Mouse (Mus musculus) layer of hippocampus, adult 9-10 months (tissue): Measurements from ENCODE around the gene Dcun1d4.
"Not testable (repeated sequence)": the region's sequence is repeated elsewhere in the genome, so short reads cannot be mapped to it uniquely, and the experiment has no call there.

Source experiments
- DNase-seq: peaks from one replicate; pipeline ENCODE4 v3.0.0; 2022; ENCODE audit warnings: low spot score

The Dcun1d4 gene

DNA sequence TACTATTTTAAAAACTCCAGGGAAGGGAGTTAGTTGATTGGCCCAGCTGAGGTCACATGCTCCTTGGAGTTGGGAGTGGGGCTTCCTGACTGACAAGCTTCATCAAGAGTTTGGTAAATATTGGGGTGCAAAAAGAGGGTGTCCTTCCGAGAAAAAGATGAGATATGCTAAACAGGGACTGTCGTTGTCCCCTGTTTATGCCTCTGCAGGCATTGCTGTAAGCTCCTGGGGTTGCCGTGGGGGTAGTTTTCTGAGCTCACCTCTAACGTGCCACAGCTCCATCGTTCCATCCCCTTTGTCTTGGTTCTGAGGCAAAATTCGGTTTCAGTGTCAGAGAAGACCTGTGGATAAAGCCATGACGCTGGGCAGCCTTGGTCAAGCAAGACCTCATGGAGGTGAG, at the start of gene Dcun1d4:
Dcun1d4 (plus strand) TSS at position 301 of the 400 bp plus-strand sequence.
- no peak for DNase-seq

DNA sequence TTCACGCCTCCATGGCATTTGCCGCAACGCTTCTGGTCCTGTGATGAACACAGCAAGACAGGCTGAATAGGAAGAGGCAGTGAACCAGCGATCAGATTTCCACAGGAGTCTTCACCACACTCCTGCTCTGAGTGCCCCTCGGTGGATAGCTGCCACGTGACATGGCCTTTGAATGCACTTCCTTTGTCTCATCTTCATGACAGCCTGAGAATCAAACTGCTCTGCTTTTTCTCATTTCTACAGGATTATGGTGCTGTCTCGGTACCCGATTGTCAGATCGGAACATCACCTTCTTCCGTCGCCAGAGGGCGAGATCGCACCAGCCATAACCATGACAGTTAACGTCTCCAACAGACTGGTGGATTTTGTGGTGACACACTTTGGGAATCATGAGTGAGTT, 49.2 kb upstream of the Dcun1d4 start:
- peak; percentile 89 for DNase-seq

DNA sequence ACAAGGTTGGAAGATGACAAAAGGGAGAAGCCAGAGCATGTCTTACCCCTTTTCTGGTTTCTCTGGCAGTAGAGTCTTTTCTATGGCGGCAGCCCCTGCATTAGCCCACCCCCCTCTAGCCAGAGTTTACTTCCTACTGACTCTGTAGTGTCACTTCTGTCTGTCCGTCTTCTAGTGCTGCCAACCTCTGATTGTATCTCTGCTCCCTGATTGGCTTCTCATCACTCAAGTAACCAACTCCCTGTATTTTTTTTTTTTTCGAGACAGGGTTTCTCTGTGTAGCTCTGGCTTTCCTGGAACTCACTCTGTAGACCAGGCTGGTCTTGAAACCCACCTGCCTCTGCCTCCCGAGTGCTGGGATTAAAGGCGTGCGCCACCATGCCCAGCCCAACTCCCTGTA, 48.0 kb upstream of the Dcun1d4 start:
- no peak for DNase-seq

DNA sequence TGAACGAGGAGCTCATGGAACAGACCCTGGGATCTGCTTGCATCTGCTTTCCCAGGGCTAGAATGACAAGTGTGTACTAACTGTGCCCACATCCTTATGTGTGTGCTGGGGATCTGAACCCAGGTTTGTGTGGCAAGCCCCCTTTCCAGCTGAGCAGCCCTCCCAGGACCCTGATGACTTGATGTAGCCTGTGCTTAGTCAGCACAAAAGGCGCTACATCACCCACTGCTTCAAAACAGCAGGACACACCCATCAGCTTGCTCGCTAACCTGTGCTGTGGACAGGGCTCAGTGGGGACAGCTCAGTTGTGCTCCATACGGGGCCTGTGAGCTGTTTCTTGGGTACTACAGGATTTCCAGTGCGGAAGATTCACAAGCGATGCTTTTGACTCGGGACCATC, 46.0 kb upstream of the Dcun1d4 start:
- no peak for DNase-seq

DNA sequence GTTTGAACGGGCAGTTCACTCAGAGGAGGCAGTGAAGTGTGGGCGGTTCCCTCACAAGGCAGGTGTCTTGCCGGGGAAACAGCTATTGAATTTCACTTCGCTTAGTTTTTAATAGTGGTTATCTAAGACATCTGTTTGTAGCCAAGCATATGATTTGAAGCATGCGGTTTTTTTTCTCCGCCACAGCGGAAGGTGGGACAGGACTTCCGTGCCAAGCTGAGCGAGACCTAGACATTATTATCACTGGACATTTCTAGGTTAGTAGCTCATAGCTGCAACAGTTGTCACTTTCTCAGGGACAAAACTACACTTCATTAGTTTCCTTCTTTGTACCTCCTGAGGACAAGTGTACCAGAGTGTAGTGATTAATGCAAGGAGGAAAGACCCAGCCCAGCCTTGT, 38.6 kb upstream of the Dcun1d4 start:
- no peak for DNase-seq

DNA sequence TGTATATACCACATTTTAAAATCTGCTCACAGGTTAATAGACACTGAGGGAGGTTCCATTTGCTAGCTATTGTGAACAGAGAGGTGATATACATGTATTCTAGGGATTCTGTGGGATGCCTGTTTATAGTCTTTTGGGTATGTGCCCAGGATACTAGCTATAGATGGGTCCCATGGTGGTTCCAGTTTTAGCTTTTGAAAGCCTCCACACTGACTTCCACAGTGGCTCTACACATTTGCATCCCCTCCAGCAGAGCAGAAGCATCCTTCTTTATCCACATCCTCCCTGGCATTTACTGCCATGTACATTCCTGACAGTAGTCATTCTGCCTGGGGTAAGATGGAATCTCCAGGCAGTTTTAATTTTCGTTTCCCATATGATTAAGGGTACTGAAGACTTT, 30.5 kb upstream of the Dcun1d4 start:
- DNase-seq, result no peak

DNA sequence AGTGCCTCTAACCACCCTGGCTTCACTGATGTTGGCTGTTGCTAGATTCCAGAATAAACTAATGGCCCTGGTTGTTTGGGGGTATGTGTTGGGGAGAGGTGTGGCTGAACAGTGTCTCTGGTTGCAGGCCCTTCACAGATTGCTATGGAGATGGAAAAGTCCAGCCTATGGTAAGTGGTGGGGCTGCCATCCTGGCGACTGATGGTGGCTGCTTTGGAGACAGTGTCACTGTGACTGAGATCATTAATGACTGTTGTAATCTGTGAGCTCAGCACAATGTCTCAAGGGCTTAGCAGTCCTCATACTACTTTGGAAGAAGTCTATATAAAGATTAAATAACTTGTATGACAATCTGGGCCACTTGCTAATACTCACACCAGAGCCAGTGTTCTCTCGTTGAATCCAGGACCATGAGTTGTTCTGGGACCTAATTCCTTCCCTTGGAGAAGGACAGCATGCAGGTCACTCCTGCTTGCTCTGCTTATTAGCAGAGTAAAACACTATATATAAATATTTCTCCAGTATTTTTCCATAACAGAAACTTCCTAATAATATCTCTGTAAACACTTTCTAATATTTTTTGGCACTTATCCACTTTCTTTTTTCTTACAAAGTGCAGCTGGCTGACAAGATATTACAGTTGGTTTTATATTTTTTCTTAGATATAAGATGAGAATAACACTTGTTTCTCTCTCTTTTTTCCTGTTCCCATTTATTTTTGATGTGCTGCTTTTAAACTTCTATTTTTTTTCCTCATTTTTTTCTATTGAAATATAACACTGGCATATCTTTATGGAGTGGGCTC, 26.1 kb upstream of the Dcun1d4 start:
- DNase-seq, result no peak

DNA sequence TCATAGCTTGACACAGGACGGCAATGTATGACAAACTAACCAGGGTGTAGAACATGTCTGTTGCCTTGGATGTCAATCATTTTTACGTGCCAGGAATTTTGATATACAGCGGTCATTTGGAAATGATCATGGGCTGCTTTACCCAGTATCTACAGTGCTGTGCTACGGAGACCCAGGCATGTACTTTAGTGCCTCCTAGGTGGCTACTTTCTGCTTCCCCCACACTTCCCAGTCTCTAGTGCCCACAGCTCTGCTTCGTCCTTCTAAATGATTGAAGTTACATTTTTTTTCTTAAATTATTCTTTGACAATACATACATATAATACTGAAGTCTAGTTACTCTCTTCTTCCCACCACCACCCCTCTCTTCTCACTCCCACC, 25.5 kb upstream of the Dcun1d4 start:
- DNase-seq, result no peak

DNA sequence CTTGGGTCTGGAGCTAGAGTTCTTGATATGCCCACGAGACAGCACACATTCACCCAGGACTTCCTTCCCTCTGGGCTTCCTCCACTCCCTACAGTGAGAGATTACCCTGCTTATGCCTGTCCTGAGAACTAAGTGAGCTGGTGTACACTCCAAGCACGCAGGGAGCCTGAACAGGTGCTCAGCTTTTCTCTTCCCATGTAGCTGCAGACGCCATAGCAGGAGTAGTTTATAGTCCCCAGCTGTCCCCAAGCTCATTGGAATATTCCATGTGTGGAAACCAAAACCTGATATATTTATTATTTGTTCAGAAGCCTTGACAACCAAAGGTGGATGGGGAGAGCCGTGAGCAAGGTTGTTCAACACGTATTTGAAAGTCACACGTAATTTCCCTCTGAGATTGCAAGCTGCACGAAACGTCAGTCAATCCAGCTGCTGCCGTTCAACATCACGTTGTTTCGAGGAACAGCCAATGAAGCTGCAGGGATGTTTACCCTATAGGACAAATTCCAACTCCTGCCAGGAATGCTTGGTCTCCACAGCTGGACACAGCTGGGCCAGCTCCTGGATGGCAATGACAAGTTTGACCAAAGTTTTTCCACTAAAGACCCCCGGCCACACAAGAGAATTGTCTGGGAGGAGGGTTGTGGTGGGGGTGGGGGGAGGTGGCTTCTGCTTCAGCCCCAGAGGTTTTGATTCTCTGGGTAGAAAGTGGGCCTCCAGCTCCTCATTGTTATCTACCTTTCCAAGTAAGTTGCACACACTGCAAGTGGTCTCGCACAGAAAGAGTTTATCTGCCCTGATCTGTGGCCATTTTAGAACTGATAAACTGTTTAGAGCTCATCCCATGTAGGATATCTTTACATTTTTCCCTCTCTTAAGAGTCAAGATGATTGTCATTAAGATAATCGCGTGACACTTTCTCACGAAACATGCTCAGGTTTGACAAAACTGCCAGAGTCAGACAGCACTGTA, 12.1 kb upstream of the Dcun1d4 start:
- no peak for DNase-seq

DNA sequence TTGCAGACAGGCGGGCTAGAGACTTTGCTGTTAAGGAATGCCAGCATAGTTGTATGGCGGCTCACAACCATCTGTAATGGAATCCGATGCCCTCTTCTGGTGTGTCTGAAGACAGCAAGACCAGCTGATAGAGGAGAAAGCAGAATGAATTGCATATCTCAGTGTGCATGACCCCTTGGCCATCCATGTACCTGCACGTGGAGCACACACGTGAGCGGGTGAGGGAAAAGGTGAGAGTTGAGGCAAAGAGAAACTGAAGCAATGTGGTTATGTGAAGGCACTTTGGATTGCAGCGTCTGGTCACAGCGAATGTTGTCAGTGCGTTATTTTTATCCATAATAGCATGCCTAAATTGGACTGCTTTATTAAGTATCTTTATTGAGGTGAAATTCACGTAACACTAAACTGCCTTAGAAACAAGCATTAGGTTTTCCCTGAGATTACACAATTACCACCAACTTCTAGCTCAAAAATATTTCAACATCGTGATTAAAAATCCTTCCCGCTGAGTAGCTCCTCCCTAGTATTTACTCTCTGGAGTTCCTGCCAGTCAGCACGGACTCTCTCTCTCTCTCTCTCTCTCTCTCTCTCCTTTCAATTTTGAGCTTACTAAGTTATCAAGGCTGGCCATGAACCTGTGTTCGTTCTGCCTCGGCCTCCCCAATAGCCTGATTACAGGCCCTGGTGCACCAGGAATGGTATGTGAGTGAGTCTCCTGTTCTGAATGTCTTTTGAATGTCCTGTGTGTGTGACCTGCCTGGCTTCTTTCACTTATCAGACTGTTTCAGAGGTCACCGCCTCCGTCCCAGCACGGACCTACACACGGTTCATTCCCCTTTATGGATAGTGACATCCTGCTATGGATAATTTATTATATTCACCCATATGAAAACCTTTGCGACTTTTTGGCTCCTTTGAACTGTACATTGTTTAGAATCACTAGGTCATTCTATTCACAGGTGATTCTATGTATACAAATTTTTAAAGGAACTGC, 6.1 kb upstream of the Dcun1d4 start:
- no peak for DNase-seq

DNA sequence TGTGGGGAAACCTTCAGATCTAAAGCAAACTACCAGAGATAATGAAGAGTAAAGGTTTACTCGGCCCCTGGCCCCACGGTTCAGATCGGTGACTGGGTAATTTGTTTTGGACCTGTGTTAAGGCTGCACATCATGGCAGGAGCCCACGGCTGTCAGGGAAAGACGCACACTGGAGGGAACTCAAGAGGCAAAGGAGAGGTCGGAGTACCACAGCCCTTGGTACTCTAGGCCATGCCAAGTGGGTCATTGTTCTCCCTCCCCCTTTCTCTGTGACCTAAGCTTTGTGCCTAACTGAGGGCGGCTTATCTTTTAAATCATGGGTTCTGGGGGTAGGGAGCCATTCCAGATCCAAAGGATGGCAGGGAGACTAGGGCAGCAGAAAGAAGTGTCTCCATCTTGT, 601 bp downstream of the Dcun1d4 start:
- no peak for DNase-seq

DNA sequence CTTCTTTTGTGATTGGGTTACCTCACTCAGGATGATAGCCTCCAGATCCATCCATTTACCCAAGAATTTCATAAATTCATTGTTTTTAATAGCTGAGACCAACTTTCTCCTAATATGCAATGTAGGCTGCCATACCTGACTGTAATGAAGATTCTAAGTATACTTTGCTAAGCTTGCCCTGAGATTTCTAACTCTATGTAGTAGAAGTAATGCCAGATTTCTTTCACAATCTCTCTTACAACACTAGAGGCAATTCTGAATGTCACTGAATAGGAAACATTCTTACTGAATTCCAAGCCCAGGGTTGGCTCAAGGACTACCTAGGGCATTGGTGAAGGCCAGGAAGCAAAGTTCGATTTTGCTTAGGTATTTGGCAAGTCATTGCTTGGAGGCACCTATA, 1.6 kb downstream of the Dcun1d4 start:
- DNase-seq, result not testable (repeated sequence)

DNA sequence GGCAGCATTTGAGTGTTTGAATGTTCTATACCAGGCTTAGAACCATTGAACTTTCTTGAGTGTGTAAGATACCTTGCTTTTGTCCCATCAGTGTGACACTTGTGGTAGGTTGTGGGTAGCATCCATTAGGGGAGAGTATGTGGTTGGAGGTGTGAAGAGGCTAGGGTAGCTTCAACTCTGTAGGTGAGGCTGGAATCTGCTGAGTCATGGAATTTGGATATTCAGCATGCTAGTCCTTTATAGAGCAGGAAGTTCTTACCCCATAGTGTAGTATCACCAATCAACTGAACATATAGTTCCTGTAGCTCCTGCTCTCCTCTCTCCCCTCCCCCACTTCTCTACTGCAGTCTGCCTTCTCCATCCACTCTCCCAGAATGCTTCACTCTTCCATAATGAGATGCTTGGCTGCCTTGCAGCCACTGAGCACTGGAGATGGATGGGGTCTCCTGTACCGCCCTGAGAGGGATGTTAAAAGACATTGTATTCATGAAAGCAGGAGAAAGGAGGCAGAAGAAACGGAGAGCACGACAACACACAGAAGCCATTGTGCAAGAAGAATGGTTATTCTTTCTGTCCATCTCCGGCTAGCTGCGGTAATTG, 3.3 kb downstream of the Dcun1d4 start:
- DNase-seq, result no peak

DNA sequence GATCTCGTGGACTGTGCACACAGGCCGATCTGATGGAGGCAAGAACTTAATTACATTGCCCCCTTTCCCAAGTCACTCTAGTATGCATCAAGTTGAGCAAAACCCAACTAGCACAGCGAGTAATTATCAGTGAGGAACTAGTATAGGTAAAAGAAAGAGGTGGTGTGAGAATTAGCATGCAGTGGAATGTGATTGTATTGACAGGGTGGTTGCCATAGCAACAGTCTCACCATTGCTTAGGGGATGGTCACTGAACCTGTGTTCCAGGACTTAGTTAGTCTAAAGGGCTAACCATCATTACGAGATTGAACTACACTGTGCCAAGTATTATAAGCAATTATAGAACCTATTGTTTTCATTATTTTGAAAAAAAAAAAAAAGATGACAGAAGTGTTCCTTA, 5.7 kb downstream of the Dcun1d4 start:
- DNase-seq, result no peak

DNA sequence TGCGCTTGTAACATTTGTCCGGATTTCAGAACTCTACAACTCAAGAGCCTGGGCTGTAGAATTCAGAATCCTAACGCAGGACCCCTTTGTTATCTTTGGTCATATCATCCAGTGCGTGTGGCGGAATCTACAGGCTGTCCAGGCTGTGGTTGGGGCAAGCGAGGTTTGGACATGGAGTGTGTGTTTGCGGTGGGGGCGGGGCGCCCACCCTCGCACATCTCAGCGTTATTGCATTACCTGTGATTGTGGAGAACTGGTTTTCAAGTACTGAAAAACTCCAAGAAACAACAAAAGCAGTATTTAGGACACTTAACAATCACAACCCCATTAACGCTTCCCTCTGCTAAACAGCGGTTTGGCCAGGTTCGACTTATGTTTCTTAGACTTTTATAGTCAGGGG, 9.1 kb downstream of the Dcun1d4 start:
- DNase-seq, result no peak

DNA sequence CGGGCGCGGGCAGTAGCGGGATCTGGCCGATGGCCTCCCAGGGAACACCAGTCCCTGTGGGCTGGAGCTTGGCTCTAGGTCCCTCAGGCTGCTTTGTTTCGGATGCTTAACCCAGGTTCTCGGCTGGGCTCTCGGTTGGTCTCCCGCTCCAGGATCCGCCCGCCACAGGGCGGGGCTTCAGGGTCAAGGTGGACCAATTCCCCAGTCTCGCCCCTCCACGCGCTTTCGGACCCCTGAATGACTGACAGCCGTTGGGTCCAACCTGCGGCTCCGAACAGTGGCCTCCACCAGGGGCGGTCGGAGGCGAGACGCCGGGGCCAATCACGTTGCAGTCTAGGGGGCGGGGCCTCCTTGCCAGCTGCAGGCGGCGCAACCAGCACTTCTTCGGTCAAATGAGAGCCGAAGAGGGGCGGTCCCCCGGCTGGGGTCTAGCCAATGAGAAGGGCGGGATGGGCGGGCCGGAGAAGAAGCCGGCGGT, 9.8 kb downstream of the Dcun1d4 start:
- peak; percentile 95 for DNase-seq

DNA sequence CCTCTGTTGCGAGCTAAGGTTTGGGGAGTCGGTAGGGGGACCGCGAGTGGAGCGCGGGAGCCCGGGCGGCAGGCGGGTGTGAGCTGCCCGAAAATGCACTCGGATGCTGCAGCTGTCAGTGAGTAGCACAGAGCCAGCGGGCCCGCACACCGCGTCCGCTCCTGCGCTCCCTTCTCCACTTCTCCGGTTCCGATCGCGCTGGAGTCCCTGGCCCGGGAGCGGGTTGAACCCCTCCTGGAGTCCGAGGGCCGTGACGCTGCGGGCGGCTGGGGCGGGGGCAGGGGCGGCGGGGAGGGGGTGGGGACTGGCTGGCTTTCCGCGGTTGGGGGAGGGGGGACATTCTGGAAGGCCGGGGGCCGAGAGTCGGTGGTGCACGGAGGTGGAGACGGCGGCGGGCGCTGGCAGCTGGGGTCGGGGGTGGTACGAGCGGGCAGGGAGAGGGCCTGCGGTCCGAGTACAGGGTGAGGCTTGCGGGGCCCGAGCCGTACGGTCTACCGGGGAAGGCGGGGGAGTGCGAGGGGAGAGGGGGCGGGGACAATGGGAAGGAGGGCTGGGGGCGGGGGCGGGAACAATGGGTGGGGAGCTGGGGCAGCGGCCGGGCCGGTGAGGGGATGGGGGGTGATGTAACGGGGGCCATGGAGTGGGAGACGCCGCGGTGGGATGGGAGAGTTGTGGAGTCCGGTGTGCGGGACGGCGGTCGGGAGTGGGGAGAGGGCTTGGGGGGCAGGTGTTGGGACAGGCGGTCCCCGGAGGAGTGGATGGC, 10.5 kb downstream of the Dcun1d4 start:
- DNase-seq, result no peak

DNA sequence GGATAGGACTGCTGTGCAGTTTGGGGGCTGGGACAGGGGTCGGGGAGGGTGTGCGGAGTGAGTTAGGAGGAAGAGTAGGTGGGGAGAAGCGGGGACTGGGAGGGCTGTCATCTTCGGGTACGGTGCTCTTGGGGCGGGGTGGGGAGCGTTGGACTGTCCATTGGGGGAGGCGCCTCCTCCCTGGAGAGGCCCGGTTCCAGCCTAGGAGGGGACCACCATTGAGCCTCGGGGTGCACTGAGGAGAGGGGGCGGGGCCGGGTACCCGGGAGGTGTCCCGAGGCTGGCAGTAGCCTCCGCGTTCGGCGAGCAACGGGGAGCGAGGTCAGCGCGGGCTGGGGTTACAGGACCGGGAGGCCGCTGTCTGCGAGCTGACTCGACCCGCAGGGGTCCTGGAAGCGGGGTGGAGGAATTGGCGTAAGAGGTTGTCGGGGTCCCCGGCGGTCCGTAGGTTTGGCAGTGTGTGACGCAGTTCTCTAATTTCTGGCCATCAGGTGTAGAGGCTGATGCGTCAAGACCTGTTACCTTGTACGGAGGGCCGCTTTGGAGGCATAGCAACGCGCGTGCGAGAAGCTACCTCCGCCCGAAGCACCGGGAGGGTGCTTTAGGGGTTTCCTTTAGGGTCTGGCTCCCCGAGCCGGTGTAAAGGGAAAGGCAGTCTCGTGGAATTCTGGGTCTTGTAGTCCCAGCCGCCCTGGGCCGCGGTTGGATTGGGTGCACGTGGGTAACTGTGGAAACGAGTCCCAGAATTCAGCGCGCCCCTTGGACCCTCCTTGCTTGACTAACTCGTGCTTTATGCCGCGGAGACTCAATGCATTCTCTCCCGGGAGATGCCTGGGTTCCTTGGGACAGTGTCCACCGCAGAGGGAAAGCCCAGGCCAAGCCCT, 11.3 kb downstream of the Dcun1d4 start:
- DNase-seq, result peak; percentile 84

DNA sequence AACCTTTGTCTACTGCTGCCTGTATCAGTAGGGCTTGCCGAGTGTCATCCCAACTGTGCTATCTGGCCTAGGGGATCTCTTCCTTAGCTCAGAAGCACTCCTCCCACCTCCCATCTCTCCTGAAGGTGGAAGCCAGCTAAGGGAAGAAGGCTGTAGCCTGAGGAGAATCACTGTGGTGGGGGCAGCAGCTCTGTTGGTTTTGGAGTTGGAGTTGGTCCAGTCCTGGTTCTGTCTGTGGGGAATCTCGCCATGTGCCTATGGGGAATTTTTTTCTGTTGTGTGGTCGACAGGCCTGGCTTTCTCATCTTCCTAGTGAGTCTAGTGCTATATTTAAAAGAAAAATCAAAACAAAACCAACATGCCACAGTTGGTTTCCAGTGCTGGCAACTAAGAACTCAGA, 16.6 kb downstream of the Dcun1d4 start:
- no peak for DNase-seq

DNA sequence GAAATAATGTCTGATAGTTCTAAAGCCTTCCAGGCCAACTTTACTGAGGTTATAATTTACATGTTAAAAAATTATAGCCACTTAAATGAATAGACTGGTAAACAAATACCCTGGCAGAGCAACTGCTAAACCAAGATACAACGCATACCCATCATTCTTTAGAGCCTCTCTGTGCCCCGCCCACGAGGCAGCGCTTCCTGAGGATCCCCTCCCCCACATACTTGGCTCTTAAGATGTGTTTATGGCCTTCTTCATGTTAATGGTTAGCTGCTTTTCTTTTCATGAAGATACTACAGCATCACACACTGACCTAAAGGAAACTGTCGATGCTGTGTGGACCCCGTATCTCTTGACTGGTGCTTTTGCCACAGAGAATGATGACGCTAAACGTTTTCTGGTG, 17.8 kb downstream of the Dcun1d4 start:
- DNase-seq, result no peak
